Mouse (Mus musculus) cerebellum, adult 9-11 months (tissue): ENCODE results near the gene Armh3.

ENCODE experiments used
- DNase-seq: peaks from one replicate; pipeline ENCODE4 v3.0.0; 2022

The Armh3 gene

GRCm38 (mm10) chr19:45984379-45984778 is 13.9 kb downstream of the Armh3 start:
- DNase-seq, result no peak

DNA sequence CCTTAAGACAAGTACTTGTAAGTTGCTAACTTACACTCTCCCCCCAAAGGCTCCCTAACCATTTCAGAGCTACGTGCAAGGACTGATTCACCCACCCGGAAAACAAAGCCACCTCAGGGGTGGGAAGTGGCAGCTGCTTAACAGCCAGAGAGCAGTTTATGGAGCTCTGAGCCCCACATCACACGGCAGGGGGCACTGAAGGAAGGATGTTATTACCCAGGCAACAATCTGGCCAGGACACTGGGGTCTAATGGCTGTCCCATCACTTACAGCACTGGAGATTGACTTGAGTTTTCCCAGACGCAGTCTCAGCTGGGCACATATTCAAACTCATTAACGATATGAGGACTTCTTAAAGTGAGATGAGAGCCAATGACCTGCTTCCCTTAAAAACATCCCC is 37.5 kb downstream of the Armh3 start:
- no peak for DNase-seq

DNA sequence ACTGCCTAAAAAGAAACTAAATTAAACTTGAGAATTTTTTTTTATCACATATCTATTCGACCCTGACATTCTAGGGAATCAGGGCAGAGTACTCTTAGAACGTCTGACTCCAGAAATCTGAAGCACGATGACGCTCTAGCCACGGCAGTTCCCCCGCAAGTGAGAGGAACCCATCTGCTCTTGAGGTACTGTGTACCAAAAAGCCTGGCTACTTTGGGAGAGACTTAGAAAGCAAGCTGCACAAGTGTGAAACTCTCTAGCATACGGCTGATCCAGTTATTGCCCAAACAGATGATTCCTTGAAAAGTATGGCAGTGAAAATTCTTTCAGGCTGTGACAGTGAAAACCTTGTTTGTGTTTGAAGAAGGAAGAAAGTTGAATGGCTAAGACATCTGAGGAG is 41.6 kb downstream of the Armh3 start:
- DNase-seq, result no peak

DNA sequence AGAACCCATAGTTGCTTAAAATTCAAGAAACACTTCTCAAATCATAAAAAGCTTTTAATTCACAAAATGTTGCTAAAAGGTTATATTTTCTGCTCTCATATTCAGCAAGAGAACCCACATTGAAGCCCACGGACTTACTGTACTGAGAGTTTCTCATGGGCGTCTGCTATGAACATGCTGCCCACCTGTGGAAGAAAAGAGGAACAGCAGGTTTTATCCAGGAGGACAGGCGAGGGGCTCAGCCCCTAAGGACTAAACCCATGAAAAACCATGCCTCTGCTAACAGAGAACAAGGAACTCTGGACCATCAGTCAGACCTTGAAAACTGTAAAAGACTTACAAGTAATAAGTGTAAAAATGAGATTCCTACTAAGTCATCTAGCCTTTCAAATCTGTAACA is 45.0 kb downstream of the Armh3 start:
- DNase-seq, result no peak

- no peak for DNase-seq
Measured at GRCm38 (mm10) chr19:45949236-45949635, 49.1 kb downstream of the Armh3 start.

- DNase-seq, result no peak
Measured at GRCm38 (mm10) chr19:45947764-45948163, 50.5 kb downstream of the Armh3 start.

- no peak for DNase-seq
Measured at GRCm38 (mm10) chr19:45947286-45947685, 51.0 kb downstream of the Armh3 start.

DNA sequence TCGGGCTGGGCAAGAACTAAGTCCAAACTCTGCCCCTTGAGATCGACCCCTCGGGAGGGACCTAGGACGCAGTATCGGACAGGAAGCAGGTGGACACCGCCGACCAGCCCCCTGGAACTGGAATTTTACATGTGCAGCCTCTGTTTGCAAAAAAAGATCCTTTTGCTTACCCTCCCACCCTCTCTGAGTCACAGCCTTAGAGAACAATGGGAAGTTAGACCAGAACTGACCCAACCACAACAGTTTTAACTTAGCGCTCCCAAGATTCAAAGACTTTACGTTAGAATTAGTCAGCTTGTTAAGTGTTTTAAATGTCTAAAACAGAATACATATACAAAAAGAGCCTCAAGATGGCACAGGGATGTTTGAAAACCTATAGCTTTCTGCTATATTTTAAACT is 51.7 kb downstream of the Armh3 start:
- DNase-seq, result no peak

GRCm38 (mm10) chr19:45945986-45946385 is 52.3 kb downstream of the Armh3 start:
- no peak for DNase-seq

- DNase-seq, result no peak
Measured at GRCm38 (mm10) chr19:45943758-45944157, 54.5 kb downstream of the Armh3 start.

- DNase-seq, result no peak
Measured at GRCm38 (mm10) chr19:45938064-45938463, 60.2 kb downstream of the Armh3 start.

DNA sequence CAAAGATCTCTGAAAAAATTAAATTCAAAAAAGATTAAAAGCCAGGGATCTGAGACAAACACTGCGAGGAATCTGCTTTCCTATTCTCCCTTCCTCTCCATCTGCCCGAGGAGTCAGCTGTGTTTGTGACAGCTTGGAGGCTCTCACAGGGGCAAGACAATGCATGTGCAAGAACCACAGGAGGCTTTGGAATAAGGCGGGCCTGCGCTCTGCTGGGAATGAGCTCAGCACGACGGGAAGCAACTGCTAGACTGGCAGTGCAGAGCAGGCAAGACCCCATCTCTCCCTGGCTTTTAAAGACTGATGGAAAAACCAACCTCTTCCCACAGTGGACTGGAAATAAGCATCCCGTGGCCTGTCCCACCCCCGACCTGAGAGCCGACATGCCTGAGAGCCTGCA is 60.8 kb downstream of the Armh3 start:
- peak; percentile 67 for DNase-seq

DNA sequence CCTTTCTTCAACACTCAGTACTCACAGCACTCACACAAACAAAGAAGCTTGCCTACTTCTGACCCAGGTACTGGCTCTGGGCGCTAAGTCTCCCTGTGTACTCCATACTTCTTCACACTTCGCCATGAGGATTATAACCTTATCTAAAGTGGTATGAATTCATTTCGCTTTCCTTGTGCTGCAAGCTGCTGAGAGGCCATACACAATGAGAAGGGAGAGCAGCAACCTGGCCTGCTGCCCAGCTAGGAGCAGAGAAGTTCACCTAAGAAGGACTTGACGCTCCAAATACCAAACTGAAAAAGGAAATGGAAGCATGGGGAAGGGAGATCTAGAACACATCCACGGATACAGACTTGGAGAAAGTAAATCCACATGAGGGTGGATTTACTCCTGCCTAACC is 71.1 kb downstream of the Armh3 start:
- no peak for DNase-seq

DNA sequence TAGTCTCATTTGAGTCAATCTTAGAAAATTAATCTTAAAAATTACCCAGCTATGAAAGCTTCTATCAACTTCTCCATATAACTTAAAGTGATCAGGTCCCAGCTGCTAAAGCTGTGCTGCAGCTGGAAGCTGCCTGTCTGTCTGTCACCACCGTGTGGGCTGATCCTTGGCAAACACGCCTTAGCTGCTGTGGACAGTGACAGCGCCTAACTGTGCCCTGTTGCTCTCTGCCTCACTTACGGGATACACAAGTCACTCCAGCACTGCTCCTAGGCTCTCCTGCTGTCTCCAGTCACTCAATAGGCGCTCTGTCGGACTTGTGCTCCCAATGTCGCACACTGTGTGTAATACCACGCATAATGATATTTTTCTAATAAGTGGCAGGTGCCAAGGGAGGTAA is 71.9 kb downstream of the Armh3 start:
- no peak for DNase-seq

GRCm38 (mm10) chr19:45920299-45921090 is 77.8 kb downstream of the Armh3 start:
- no peak for DNase-seq

DNA sequence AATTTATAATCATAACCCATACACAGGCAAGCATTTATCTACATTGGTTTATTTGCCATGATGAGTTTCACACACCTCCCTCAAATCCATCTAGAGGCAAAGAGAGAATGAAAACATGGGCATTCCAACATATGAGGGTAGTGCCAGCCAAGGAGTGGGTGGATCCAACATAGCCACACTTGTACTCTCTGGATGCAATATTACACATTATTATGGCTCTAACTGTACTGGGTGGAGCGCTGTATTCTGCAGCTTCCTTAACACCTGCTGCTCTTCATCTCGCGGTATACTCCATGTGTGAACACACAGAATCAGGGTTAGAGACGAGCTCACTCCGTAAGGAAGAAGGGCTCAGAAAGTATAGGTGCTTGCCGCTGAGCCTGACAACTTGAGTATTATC is 79.9 kb downstream of the Armh3 start:
- DNase-seq, result no peak

DNA sequence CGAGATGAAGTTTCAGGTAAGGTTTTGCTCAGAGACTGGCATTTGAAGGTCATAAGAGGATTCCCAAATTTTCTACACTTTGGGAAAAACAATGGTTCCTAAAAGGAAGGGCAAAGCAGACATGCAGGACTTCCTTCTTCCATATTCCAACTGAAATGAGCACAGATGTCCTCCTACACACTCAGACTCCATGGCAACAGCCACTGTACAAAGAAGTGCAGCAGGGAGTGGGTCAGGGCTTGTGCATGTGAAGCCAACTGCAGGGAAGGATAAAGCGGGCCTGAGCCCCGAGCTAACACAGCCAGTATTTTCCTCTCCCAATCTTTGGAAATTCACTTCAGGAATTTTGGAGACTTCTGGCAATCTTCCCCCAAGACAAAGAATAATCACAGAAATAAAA is 80.4 kb downstream of the Armh3 start:
- no peak for DNase-seq

- DNase-seq, result no peak
Measured at GRCm38 (mm10) chr19:45916461-45916860, 81.8 kb downstream of the Armh3 start.

DNA sequence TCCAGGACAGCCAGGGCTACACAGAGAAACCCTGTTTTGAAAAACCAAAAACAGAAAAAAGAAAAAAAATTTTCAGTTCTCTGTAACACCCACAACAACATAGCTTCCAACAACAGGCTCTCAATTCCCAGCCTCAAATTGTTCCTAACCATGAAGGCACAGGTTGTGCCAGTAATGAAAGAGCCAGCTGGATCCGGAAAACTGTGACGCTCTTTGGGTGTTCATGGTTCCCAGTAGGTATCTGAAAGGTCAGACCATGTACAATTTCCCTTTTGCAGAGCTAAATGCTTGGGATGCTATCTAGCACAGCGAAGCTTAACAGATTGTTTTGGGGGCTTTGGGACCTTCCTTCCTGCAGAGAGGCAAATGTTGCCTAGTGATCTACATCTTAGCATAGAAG is 82.3 kb downstream of the Armh3 start:
- DNase-seq, result no peak

DNA sequence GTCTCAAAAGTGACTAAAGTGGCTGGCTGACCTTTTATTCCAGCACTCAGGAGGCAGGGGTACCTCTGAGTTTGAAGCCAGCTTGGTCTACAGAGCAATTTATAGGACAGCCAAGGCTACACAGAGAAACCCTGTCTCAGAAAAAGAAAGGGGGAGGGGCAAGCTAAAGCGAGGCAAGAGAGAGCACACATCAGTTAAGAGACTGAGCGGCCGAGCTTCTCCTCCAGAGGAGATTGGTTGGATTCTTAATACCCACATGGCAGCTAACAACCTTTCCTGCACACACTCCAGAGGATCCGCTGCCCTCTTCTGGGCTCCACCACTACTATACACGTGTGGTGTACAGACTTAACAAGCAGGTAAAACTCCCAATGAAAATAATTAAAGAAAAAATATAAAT is 85.3 kb downstream of the Armh3 start:
- DNase-seq, result no peak

- DNase-seq, result no peak
Measured at GRCm38 (mm10) chr19:45912376-45912775, 85.9 kb downstream of the Armh3 start.

GRCm38 (mm10) chr19:45911236-45912025 is 86.9 kb downstream of the Armh3 start:
- DNase-seq, result peak; percentile 22

DNA sequence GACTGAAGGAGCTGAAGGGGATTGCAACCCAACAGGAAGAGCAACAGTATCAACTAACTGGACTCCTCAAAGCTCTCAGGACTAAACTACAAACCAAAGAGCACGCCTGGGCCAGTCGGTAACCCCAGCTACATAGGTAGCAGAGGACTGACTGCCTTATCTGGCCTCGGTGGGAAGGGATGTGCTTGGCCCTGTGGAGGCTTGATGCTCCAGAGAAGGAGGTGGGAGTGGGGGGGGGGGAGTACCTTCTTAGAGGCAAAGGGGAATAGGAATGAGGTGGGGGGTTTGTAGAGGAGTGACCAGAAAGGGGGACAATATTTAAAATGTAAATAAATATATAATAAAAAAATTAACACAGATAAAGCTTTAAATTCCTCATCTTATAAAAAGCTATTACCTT is 90.0 kb downstream of the Armh3 start:
- DNase-seq, result no peak

- no peak for DNase-seq
Measured at GRCm38 (mm10) chr19:45907416-45907815, 90.9 kb downstream of the Armh3 start.
